Mouse (Mus musculus): ENCODE data around the gene Clip2. TPM values are rescaled to one million over a fixed set of nuclear protein-coding genes. Genes with fewer than 3 reads are reported as not detected.
A peak's percentile ranks its signal among the peaks of the same experiment; 100 is the strongest.

Clip2 gene
- total and polyA plus RNA-seq, 3 experiments, result 0.28 to 0.53 (median 0.38) TPM

GRCm38 (mm10) chr5:134555463-134556164, 3.4 kb upstream of the Clip2 start:
- no peak for ATAC-seq (ENCODE audit: extremely low read depth, insufficient number of reproducible peaks, low FRiP score, poor library complexity, severe bottlenecking)
- no peak for DNase-seq (ENCODE audit: low spot score)
- Histone ChIP-seq H3K36me3 (replicated peaks) (no peaks in the 10 kb centered on the region), H3K4me1 (ENCODE audit: insufficient read depth, low read depth, low read length) (peaks cover 13% of the 10 kb centered on the region), H3K27me3 (ENCODE audit: insufficient read depth, low read length) (peaks cover 27% of the 10 kb centered on the region), H3K9me3 (replicated peaks) (no peaks in the 10 kb centered on the region), H3K4me3 (ENCODE audit: low read depth, low read length) (no peak overlapping the region)
- TF ChIP-seq TAL1 (conservative IDR thresholded peaks at IDR 0.05; ENCODE audit: low read depth, low read length) (no peak), GATA1 (IDR thresholded peaks at IDR 0.05; ENCODE audit: borderline replicate concordance, low read length) (no peak), POLR2AphosphoS5 (IDR thresholded peaks at IDR 0.05; ENCODE audit: insufficient replicate concordance, low read depth, low read length) (no peak), CTCF (IDR thresholded peaks at IDR 0.05; ENCODE audit: low read depth, low read length) (no peak), GATA2 (IDR thresholded peaks at IDR 0.05; ENCODE audit: borderline replicate concordance, low read depth, low read length) (no peak)

DNA sequence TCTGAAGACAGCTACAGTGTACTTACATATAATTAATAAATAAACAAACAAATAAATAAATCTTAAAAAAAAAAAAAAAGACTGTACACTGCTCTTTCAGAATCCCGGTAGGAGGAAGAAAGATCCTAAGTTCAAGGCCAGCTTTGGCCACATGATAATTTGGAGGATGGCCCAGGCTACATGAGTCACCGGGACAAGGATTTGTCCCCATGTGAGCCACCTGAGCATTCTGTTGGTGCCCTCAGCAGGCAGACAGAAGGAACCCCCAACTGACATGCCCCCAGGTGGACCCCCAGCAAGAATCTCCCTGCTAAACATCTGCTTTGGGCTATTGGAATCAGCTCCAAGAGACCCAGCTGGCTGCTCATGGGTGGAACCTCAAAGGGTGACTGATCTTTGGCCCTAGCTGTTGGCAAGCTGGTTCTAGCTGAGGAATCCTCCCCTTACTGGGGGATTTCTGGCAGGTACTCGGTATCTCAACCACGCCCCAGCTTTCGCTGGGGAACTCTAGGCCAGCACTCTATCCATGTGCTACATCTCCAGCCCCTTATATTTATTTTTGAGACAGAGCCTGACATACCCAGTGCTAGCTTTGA, 1.8 kb upstream of the Clip2 start:
- TF ChIP-seq POLR2AphosphoS5 (IDR thresholded peaks at IDR 0.05; ENCODE audit: insufficient replicate concordance, low read depth, low read length), result no peak
- DNase-seq (ENCODE audit: low spot score) (no peak), ATAC-seq (ENCODE audit: extremely low read depth, insufficient number of reproducible peaks, low FRiP score, poor library complexity, severe bottlenecking) (no peak)
- peaks cover 30% of the 10 kb centered on the region for H3K27me3 ChIP-seq (ENCODE audit: insufficient read depth, low read length)
- peaks cover 13% of the 10 kb centered on the region for H3K4me1 ChIP-seq (ENCODE audit: insufficient read depth, low read depth, low read length)
- no peaks in the 10 kb centered on the region for H3K9me3 ChIP-seq (replicated peaks)
- H3K36me3 ChIP-seq (replicated peaks), result no peaks in the 10 kb centered on the region
- no peak overlapping the region for H3K4me3 ChIP-seq (ENCODE audit: low read depth, low read length)

- Histone ChIP-seq H3K36me3 (replicated peaks) (no peaks in the 10 kb centered on the region), H3K27me3 (ENCODE audit: insufficient read depth, low read length) (peaks cover 30% of the 10 kb centered on the region), H3K4me1 (ENCODE audit: insufficient read depth, low read depth, low read length) (peaks cover 13% of the 10 kb centered on the region), H3K4me3 (ENCODE audit: low read depth, low read length) (peak overlapping the region; percentile 67), H3K9me3 (replicated peaks) (no peaks in the 10 kb centered on the region)
- ATAC-seq (ENCODE audit: extremely low read depth, insufficient number of reproducible peaks, low FRiP score, poor library complexity, severe bottlenecking) (no peak), DNase-seq (ENCODE audit: low spot score) (no peak)
- TF ChIP-seq GATA2 (IDR thresholded peaks at IDR 0.05; ENCODE audit: borderline replicate concordance, low read depth, low read length) (no peak), TAL1 (conservative IDR thresholded peaks at IDR 0.05; ENCODE audit: low read depth, low read length) (no peak), GATA1 (IDR thresholded peaks at IDR 0.05; ENCODE audit: borderline replicate concordance, low read length) (no peak), POLR2AphosphoS5 (IDR thresholded peaks at IDR 0.05; ENCODE audit: insufficient replicate concordance, low read depth, low read length) (no peak), CTCF (IDR thresholded peaks at IDR 0.05; ENCODE audit: low read depth, low read length) (no peak)
Observed at GRCm38 (mm10) chr5:134551233-134552109, 763 bp downstream of the Clip2 start.

GRCm38 (mm10) chr5:134550836-134551232, 1.4 kb downstream of the Clip2 start:
- Histone ChIP-seq H3K4me3 (ENCODE audit: low read depth, low read length) (no peak overlapping the region), H3K27me3 (ENCODE audit: insufficient read depth, low read length) (peaks cover 30% of the 10 kb centered on the region), H3K4me1 (ENCODE audit: insufficient read depth, low read depth, low read length) (peaks cover 13% of the 10 kb centered on the region), H3K9me3 (replicated peaks) (no peaks in the 10 kb centered on the region), H3K36me3 (replicated peaks) (no peaks in the 10 kb centered on the region)
- ATAC-seq (ENCODE audit: extremely low read depth, insufficient number of reproducible peaks, low FRiP score, poor library complexity, severe bottlenecking), result no peak
- TF ChIP-seq GATA2 (IDR thresholded peaks at IDR 0.05; ENCODE audit: borderline replicate concordance, low read depth, low read length), result no peak
- DNase-seq (ENCODE audit: low spot score), result no peak

DNA sequence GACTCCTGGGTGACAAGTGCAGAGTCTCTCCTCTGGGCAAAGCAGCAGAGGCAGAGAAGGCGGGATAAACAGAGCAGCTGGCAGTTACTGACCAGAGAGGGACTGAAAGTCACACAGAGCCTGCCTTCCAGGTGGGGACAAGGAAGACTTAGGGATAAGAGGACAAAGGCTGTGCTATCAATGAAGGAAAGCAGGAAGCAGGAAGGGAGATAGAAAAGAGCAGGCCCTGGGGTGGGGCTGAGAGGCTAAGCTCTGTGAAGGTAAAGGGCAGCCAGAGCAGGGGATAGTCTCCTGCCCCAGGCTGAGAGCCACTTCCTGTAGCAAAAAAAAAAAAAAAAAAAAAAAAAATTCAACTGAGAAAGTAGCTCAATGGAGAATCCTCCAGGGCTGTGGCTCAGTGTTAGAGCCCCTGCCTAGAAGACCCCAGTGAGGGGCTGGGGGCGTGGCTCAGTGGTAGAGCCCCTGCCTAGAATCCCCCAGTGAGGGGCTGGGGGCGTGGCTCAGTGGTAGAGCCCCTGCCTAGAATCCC, 2.5 kb downstream of the Clip2 start:
- DNase-seq (ENCODE audit: low spot score) (no peak), ATAC-seq (ENCODE audit: extremely low read depth, insufficient number of reproducible peaks, low FRiP score, poor library complexity, severe bottlenecking) (no peak)
- Histone ChIP-seq H3K36me3 (replicated peaks) (no peaks in the 10 kb centered on the region), H3K27me3 (ENCODE audit: insufficient read depth, low read length) (peaks cover 27% of the 10 kb centered on the region), H3K9me3 (replicated peaks) (no peaks in the 10 kb centered on the region), H3K4me3 (ENCODE audit: low read depth, low read length) (no peak overlapping the region), H3K4me1 (ENCODE audit: insufficient read depth, low read depth, low read length) (peaks cover 13% of the 10 kb centered on the region)
- TF ChIP-seq GATA2 (IDR thresholded peaks at IDR 0.05; ENCODE audit: borderline replicate concordance, low read depth, low read length) (no peak), TAL1 (conservative IDR thresholded peaks at IDR 0.05; ENCODE audit: low read depth, low read length) (no peak), CTCF (IDR thresholded peaks at IDR 0.05; ENCODE audit: low read depth, low read length) (no peak), POLR2AphosphoS5 (IDR thresholded peaks at IDR 0.05; ENCODE audit: insufficient replicate concordance, low read depth, low read length) (no peak), GATA1 (IDR thresholded peaks at IDR 0.05; ENCODE audit: borderline replicate concordance, low read length) (no peak)

GRCm38 (mm10) chr5:134548306-134548705, 3.9 kb downstream of the Clip2 start:
- DNase-seq (ENCODE audit: low spot score), result no peak

More at GRCm38 (mm10) chr5:134548306-134548705, 3.9 kb downstream of the Clip2 start:
- H3K36me3 ChIP-seq (replicated peaks), result no peaks in the 10 kb centered on the region
- no peak overlapping the region for H3K4me3 ChIP-seq (ENCODE audit: low read depth, low read length)
- H3K27me3 ChIP-seq (ENCODE audit: insufficient read depth, low read length), result peaks cover 25% of the 10 kb centered on the region
- no peaks in the 10 kb centered on the region for H3K9me3 ChIP-seq (replicated peaks)
- H3K4me1 ChIP-seq (ENCODE audit: insufficient read depth, low read depth, low read length), result peaks cover 13% of the 10 kb centered on the region
- TF ChIP-seq POLR2AphosphoS5 (IDR thresholded peaks at IDR 0.05; ENCODE audit: insufficient replicate concordance, low read depth, low read length), result no peak
- no peak for TF ChIP-seq GATA1 (IDR thresholded peaks at IDR 0.05; ENCODE audit: borderline replicate concordance, low read length)
- no peak for TF ChIP-seq CTCF (IDR thresholded peaks at IDR 0.05; ENCODE audit: low read depth, low read length)
- no peak for TF ChIP-seq GATA2 (IDR thresholded peaks at IDR 0.05; ENCODE audit: borderline replicate concordance, low read depth, low read length)
- no peak for TF ChIP-seq TAL1 (conservative IDR thresholded peaks at IDR 0.05; ENCODE audit: low read depth, low read length)
- ATAC-seq (ENCODE audit: extremely low read depth, insufficient number of reproducible peaks, low FRiP score, poor library complexity, severe bottlenecking), result no peak

Data from G1E (cell line).